Mouse (Mus musculus) T-cell, adult 2 months (primary cell): ENCODE results near the gene Iqub.

ENCODE experiments used
- DNase-seq: peaks from one replicate; pipeline ENCODE4 v3.0.0; 2022; ENCODE audit warnings: low spot score

Iqub gene

DNA sequence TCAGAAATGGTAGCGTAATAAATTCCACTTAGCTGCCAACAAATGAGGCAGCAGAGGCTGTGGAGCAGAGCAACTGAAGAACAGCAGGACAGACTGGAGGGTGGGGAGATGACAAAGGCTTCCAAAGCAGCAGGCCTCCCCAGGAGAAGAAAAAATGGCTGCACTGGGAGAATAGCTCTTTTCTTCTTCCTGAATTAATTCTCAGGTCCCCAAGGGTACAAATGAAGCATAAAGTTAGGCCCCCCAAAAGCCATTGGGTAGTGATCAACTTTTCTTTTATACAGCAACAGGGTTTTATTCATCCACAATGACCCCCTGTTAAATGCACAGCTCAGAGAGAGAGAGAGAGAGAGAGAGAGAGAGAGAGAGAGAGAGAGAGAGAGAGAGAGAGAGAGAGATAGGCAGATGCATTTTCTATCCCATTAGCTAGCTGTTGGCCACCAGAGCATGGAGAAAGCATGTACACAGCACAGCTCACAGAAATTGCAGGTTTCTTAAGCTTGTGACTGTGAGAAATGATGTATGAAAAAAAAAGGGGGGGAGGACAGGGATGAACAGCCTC is 44.2 kb downstream of the Iqub start:
- no peak for DNase-seq

DNA sequence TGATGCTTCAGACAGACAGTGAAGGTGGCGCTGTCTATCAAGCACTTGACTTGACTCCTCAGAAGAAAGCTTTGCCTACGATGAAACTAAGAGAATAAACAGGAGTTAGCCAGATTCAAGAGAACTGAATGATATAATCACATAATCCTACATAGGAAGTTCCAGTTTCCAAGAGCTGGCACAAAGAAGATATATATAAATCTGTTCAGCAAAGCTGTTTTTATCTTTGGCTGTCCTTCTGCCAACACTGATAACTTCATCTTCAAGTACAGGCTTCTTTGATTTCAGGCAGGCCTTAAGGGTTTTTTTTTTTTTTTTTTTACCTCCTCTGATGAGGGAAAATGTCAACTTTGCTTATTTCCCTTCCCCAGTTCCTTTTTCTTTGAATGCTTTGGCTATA is 44.7 kb downstream of the Iqub start:
- no peak for DNase-seq

DNA sequence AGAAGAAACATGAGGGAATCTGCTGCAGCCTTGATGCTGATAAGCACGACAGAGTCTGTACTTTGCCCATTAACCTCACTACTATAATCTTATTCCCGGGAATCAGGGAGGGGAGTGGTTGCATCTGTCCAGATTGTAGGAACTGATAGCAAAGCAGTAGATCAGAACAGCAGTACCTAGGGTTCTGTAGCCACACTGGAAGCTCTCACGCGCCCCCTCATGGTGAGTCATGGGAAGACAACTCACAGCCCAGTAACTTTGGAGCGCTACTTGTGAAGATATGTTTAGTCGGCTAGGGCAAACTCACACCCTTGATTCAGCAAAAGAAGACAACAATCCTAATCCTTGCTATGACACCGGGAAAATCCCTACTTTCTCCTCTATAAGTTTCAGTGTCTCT is 58.8 kb downstream of the Iqub start:
- DNase-seq = no peak

DNA sequence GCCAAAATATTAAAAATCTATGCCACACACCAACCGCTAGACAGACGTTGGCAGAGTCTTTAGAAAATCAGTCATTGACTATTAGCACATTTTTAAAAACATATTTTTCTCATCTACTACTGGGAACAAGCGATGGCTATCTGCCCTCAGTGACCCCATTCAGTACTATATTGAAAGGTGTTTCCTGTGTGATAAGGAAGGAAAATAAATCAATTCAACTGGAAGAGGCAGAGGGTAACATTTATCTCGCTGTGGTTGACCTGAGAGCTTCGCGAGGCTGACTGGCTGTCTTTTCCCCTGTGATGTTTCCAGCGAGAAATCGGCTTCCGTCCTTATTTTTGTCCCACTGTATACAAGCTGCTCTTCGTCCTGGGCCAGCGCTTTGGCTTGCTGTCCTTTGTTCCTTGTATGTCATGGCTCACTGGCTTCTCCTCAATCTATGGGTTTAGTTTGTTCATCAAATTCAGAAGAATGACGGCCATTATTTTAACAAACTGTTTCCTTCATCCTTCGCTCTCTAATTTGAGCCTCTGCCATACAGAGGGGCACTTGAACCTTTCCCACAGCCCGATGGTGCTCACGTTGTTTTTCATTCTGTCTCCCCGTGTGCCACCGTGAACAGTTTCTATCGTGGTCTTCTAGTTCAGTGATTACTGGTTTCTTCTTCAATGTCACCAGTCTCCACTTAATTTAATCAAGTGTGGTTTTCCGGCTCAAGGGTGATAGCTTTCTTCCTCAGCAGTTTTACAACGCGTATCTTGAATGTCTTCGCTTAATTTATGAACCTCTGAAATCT is 63.6 kb downstream of the Iqub start:
- no peak for DNase-seq

DNA sequence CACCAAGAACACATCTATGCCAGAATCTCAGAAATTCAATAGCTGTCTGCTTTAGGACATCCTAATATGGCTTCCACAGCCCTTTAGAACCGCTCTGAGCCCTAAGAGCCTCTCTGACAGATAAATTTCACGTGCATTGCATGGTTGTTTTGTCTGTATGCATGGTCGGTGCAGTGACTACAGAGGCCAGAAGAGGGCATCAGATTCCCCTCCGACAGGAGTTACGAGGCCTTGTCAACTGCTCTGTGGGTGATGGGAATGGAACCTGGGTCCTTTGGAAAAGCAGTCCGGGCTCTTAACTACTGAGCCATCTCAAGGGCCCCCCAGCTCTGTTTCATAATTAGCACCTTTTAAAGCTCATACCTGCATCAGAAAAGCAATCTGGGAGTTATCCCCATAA is 64.6 kb downstream of the Iqub start:
- no peak for DNase-seq

DNA sequence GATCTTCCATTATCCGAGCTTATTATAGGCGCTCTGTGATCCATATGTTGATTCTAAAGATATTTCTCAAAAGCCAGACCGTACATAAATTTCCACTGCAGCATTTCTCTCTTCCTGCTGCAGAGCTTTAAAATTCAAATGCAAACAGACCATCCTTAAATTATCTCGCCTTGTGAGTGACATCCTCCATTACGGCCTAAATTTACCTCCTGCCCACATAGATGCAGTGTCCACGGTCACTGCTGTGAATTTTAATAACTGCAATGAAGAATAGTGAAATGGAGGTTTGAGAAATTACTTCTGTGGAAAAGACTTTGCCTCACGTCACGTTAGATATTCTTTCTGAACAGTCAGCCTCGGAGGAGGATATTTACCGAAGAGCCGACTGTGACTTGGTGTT is 98.8 kb downstream of the Iqub start:
- no peak for DNase-seq

DNA sequence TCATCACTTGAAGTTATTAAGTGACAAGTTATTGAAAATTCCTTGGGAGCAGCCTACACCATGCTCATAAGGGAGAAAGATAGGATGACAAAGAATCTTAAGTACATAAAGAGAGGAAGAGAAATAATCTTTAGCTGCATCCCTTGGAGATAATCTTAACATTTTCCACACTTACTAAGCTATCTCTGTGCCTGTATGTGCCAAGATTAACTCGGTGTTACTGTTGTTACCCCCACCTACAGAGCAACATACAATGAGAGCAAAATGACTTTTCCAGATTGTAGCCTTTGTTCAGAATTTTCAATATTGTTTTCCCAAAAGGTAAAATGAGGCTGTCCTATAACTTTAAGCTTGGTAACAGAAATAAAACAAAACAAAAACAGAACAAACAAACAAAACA is 99.4 kb downstream of the Iqub start:
- DNase-seq = no peak

DNA sequence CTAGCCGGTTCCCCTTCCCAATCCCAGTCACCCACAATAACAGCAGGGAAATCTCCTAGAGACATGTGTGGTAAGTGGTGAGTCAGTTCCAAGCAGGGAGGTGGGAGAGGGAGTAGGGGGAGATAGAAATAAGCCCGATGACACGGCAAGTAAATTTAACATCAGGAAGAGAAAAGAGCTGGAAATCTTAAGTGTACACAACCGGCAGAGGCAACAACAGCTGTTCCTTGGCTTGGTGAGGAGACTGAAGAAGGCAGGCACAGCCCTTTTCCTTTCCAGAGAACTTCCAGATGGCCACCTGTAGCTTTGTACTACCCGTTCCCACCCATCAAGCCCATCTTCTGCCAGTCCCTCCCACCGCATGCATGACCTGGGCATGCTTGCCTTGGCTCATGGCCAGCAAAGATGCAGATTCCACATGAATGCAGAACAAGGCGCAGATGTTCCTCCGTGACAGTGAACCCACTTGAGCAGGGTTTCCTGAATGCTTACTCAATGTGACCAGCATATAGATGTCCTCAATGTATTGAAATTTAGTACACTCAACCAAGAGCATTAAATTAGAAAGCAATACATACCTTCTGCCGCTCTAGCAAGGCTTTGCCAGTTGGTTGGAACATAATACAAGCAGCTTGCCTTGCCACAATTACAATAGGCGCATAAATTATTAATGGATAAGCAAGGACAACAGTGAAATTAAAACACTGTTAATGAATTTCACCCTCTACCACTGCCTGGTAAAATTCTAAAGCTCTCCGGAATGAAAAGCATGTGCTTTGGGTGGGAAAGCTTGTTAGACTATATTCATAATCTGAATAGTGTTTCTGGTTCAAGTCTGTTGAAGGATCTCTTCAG is 106.1 kb downstream of the Iqub start:
- no peak for DNase-seq

DNA sequence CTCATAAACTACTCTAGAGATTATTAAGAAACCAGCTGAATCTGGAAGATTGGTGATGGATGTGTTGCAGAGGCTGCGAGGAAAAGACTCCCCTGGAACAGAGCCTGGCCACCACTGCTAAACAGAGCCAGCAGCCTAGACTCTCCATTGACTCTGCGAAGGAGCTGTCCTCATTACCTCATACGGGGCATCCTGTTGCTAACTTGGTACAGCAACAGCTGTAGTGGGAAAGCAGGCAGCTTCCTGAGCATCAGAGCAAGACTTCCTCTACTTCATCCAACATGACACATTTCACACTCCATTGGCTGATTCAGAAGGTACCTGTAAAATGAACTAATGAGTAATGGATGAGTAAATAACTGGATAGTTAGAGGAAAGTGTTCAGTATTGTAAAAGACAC is 107.1 kb downstream of the Iqub start:
- DNase-seq = no peak

DNA sequence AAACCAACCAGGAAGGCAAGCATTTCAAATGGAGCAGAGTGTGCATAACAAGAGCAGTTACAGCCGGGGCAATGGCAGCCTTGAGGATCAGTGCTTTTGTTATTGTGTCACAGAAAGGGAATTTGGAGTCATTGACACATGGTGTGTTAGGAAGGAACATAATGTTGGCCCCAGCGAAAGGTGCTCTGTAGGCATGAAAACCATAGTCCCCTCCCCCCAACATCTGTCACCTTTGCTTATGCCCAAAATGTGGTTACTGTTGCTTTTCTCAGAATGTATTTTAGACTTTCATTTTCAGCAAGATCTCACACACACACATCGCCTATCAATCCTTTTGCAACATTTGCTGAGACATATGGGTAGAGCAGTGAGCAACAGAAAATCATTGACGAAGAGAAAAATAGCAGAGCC is 117.6 kb downstream of the Iqub start:
- no peak for DNase-seq
